Mouse (Mus musculus) neural tube, embryonic 12.5 days (tissue): ENCODE data around the gene Ryr2. TPM values are rescaled to one million over a fixed set of nuclear protein-coding genes. Genes with fewer than 3 reads are reported as not detected.
"Not testable (repeated sequence)": the region's sequence is repeated elsewhere in the genome, so short reads cannot be mapped to it uniquely, and the experiment has no call there.

Experiments
- ATAC-seq: fragments of 200-750 bp; cut with Nextera tagmentation; 2 replicates; pipeline ENCODE4 v1.8.0; 2017; ENCODE audit warnings: low read depth, mild to moderate bottlenecking, moderate TSS enrichment, moderate library complexity; ENCODE audit not compliant: low FRiP score
- H3K27ac ChIP-seq: fragments of 300-500 bp; sonication (generic); 2 replicates; pipeline ENCODE4 v1.5.1; 2016
- H3K27me3 ChIP-seq: fragments of 300-500 bp; sonication (generic); replicated peaks from 2 replicates; pipeline ENCODE4 v1.6.1; 2016; ENCODE audit warnings: mild to moderate bottlenecking
- H3K36me3 ChIP-seq: fragments of 300-500 bp; sonication (generic); 2 replicates; pipeline ENCODE4 v1.6.1; 2016; ENCODE audit warnings: mild to moderate bottlenecking
- H3K4me1 ChIP-seq: fragments of 300-500 bp; sonication (generic); 2 replicates; pipeline ENCODE4 v1.6.1; 2016
- H3K4me2 ChIP-seq: fragments of 300-500 bp; sonication (generic); replicated peaks from 2 replicates; pipeline ENCODE4 v1.6.1; 2016; ENCODE audit warnings: mild to moderate bottlenecking
- H3K4me3 ChIP-seq: fragments of 300-500 bp; sonication (generic); 2 replicates; pipeline ENCODE4 v1.5.1; 2016
- H3K9ac ChIP-seq: fragments of 300-500 bp; sonication (generic); 2 replicates; pipeline ENCODE4 v1.6.1; 2016; ENCODE audit warnings: mild to moderate bottlenecking
- H3K9me3 ChIP-seq: fragments of 300-500 bp; sonication (generic); 2 replicates; pipeline ENCODE4 v1.6.1; 2016; ENCODE audit warnings: mild to moderate bottlenecking
- WGBS: fragments of 180-500 bp; shearing (Covaris S2); methylation state at CpG from one replicate; pipeline ENCODE4 v1.1.7; 2016; 5-methylcytosine and 5-hydroxymethylcytosine counted together
- polyA plus RNA-seq: library from polyadenylated mRNA; unstranded; fragments of >200 nt; fragmentation: Nextera tagmentation; extraction: Ambion mirVana; gene quantifications from 2 replicates; pipeline ENCODE4 v1.2.1, GENCODE M21; 2016

Ryr2 gene
- polyA plus RNA-seq = 1.2 TPM in 2 replicates

DNA sequence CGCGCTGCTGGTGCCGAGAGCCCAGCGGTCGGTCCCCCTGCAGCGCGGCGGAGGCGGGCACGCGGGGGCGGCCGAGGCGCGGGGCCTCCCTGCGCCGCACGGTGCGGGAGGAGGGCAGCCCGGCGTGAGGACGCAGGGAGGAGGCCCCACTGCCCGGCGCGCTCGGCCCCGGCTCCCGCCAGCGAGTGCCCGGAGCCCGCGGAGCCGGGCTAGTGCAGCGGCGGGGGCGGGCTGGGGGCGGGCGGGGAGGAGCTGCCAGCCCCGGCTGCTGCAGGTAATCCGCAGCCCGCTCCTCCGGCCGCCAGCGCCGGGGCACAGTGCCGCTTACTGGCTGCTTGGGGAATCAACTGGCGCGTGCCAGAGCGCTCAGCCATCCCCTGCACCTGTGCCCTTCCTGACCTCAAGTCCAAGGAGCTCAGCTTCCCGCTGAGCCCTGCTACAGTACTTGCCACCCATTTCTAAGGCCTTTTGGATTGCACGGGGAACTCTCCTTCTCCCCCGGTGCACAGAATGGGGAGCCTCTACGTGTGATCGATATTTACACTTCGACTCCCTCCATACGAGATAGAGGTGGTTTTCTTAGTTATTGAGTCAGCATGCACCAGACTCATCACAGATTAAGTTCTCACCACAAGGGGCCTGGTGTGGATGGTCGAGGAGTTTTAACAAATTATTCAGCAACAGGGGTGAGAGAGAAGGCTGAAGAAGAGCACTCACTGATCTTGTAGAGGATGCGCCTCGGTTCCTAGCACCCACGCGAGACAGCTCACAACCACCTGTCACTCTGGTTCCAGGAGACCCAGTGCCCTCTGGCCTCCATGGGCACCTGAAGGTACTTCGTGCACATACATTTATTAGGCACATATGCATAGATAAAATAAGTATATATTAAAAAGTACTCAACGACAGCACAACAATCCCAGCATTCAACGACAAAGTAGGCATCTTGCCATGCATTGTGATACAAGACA lies at the start of gene Ryr2:
Gene Ryr2 (minus strand): TSS at position 284 of the 971 bp plus-strand sequence.
- Histone ChIP-seq H3K9me3 (no peaks in the 10 kb centered on the region), H3K4me1 (peaks cover 7% of the 10 kb centered on the region), H3K4me2 (peak within 1 kb of the TSS; percentile 98), H3K27ac (no peak within 1 kb of the TSS; the same call in 1 of the 2 replicates), H3K9ac (peak within 1 kb of the TSS; percentile 75), H3K36me3 (no peaks in the 10 kb centered on the region), H3K4me3 (peak within 1 kb of the TSS; percentile 73), H3K27me3 (peaks cover 37% of the 10 kb centered on the region)
- 8% methylated on average over 55 of the region's 64 CpGs for WGBS
- ATAC-seq = peak; percentile 85

DNA sequence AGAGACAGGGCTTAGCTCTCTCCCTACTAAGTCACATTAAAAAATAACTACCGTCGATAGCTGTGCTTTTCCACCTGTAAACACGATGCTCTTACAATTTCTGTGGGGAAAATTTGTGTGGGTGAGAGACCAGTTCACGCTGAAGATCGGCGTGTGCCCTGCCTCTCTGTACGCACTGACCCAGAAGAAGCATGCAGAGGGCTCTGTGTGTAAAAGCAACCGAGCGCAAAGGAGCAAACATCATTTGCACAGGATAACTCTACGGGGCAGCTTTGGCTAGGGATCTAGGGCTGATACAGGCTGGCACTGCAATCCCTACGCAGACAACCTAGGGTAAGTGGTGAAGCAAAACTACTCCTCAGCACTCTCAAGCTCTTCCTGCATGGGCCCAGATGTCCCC lies 47.2 kb upstream of the Ryr2 start:
- no peaks in the 10 kb centered on the region for H3K4me1 ChIP-seq
- no peak overlapping the region for H3K9ac ChIP-seq
- H3K27me3 ChIP-seq = no peaks in the 10 kb centered on the region
- no peak overlapping the region for H3K4me2 ChIP-seq
- H3K9me3 ChIP-seq = no peaks in the 10 kb centered on the region
- WGBS = 86% methylated on average over 11 of the region's 11 CpGs
- H3K4me3 ChIP-seq = no peak overlapping the region
- no peaks in the 10 kb centered on the region for H3K36me3 ChIP-seq
- no peak overlapping the region for H3K27ac ChIP-seq
- ATAC-seq = no peak

DNA sequence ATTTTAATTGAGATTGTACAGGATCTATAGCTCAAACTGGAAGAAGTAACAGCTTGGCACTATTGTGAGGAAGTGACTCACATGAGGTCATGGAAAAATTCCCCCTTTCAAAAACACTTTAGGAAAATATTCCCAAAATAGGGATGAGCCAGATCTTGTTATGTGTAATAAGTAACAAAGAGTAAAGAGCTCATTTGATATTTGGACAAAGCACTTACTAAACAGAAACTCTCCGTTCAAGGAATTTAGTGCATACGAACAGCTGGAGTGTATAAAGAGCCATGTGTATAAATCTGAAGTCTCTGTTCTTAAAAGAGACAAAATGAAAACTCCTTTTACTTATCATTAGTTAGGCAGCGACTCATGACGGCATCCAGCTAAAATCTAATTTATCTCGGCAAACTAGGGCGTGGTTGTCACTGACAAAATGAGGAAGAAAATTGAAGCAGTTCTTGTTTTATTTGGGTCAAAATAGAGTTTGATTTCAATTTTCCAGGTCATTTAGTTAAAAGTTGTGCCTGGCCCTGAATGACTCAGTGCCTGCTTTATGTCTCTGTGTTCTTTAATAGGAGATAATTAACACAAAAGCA lies 40.3 kb upstream of the Ryr2 start:
- H3K4me3 ChIP-seq = no peak overlapping the region
- no peaks in the 10 kb centered on the region for H3K27me3 ChIP-seq
- 76% methylated on average over 6 of the region's 6 CpGs for WGBS
- ATAC-seq = no peak
- no peaks in the 10 kb centered on the region for H3K9me3 ChIP-seq
- no peaks in the 10 kb centered on the region for H3K4me1 ChIP-seq
- no peaks in the 10 kb centered on the region for H3K36me3 ChIP-seq
- no peak overlapping the region for H3K4me2 ChIP-seq
- H3K9ac ChIP-seq = no peak overlapping the region
- no peak overlapping the region for H3K27ac ChIP-seq

DNA sequence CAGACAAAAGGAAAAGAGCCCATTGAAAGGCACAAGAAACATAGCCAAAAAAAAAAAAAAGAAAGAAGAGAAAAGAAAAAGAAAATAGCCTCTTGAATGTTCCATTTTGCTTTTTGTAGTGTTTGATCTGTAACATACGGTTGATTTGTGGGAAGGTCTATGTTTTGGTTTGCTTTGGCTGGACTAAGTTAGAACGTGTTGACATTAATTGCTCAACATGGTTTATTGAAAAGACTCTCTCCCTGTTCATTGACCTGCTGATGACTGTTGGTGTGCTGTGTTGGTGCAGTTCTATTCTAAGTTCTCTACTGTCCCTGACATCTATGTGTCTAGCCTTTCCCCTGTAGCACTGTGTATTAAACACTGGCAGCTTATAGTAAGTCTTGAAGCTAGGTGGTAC lies 39.7 kb upstream of the Ryr2 start:
- no peak overlapping the region for H3K27ac ChIP-seq
- no peaks in the 10 kb centered on the region for H3K27me3 ChIP-seq
- no peak overlapping the region for H3K4me3 ChIP-seq
- no peak overlapping the region for H3K4me2 ChIP-seq
- no peaks in the 10 kb centered on the region for H3K36me3 ChIP-seq
- H3K9ac ChIP-seq = no peak overlapping the region
- ATAC-seq = no peak
- H3K4me1 ChIP-seq = no peaks in the 10 kb centered on the region
- no peaks in the 10 kb centered on the region for H3K9me3 ChIP-seq
- 81% methylated on average over 2 of the region's 2 CpGs for WGBS

DNA sequence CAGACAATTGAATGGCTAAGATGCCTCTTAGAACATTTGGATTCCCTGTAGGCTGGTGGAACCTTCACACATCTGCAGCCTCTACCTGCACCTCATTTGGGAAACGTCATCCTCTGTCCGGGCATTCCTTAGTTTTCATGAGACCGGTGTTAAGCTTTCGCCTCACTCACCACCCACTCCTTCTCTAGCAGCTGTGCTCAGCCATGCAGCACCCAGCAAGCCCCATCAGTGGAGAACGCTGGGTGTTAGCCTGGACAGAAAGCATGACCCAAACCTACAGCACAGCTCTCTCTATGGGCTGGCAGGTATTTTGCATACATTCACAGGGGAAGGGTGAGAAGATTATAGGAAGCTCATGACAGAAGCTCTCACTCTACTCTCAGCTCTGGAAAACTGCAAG lies 36.6 kb upstream of the Ryr2 start:
- Histone ChIP-seq H3K27me3 (no peaks in the 10 kb centered on the region), H3K36me3 (no peaks in the 10 kb centered on the region), H3K27ac (no peak overlapping the region), H3K9ac (no peak overlapping the region), H3K4me1 (no peaks in the 10 kb centered on the region), H3K9me3 (no peaks in the 10 kb centered on the region), H3K4me3 (no peak overlapping the region), H3K4me2 (no peak overlapping the region)
- 89% methylated on average over 5 of the region's 5 CpGs for WGBS
- no peak for ATAC-seq

DNA sequence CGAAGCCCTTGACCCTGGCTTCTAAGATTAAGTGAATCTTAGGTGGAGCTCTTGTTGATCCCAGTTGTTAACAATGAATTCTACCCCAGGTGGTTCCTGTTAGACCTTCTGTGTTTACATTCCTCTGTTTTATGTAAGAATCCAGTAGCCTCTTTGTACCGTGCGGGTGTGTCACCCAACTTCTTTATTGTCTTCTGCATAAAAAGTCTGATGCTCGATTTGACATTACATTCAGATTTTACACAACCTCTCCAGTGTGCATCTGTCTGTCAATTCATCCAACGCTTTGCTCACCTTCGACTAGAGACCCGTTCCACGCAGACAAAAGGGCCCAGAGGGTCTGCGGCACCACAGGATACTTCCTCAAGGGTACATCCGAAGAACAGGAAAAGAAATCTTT lies 29.7 kb upstream of the Ryr2 start:
- not testable (repeated sequence) for ATAC-seq

DNA sequence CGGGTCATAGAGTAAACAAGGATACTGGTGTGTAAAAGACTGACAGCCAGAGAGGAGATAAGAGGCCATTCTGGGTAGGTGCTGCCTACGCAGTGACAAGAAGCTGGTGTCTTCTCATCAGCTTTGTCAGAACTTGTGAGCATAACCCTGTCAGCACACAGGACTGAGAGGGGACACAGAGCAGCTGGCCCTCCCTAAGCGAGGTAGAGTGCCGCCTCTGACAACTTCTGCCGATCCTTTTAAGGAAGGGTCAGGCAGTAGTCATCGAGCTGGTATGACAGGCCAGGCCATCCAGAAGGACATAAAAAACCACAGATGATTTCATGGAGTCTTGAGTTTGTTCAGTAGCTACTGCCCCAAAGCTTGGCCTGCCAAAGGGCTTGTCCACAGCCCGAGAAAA lies 26.8 kb upstream of the Ryr2 start:
- no peaks in the 10 kb centered on the region for H3K4me1 ChIP-seq
- no peak overlapping the region for H3K27ac ChIP-seq
- H3K4me2 ChIP-seq = no peak overlapping the region
- H3K9ac ChIP-seq = no peak overlapping the region
- no peak overlapping the region for H3K4me3 ChIP-seq
- 91% methylated on average over 7 of the region's 7 CpGs for WGBS
- H3K27me3 ChIP-seq = no peaks in the 10 kb centered on the region
- H3K9me3 ChIP-seq = no peaks in the 10 kb centered on the region
- ATAC-seq = no peak
- no peaks in the 10 kb centered on the region for H3K36me3 ChIP-seq

More for the DNA sequence above, 29.7 kb upstream of the Ryr2 start:
- H3K9me3 ChIP-seq, H3K4me1 ChIP-seq, H3K4me2 ChIP-seq, H3K4me3 ChIP-seq, H3K27me3 ChIP-seq, H3K27ac ChIP-seq, H3K9ac ChIP-seq, H3K36me3 ChIP-seq: not testable (repeated sequence)
- WGBS = 92% methylated on average over 10 of the region's 10 CpGs

DNA sequence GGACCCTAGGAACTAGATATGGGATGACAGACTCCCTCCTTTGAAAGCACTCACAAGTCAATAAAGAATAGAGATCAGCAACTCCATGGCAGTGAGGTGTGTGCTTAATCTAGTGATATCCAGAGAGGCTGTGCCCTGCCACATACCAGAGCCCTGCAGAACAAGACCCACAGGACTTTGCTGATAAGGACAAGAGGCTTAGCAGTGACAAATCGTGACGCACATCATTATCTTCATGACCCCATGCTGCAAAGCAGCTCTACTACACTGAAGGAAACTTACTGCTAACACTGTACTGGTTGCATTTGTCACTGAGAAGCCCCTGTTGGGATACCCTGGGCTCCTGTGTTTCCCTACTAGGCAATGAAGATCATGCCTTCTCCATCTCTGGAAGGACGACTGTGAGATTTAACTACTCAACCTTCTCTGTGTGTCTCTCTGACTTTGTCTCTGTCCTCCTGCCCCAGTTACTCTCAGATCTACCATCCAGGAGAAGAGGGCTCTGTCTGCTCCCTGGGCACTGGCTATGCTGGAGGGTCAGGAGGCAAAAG lies 25.5 kb upstream of the Ryr2 start:
- no peaks in the 10 kb centered on the region for H3K4me1 ChIP-seq
- no peaks in the 10 kb centered on the region for H3K9me3 ChIP-seq
- H3K27ac ChIP-seq = no peak overlapping the region
- no peak for ATAC-seq
- H3K36me3 ChIP-seq = no peaks in the 10 kb centered on the region
- no peak overlapping the region for H3K9ac ChIP-seq
- H3K4me2 ChIP-seq = no peak overlapping the region
- 85% methylated on average over 3 of the region's 3 CpGs for WGBS
- no peak overlapping the region for H3K4me3 ChIP-seq
- H3K27me3 ChIP-seq = no peaks in the 10 kb centered on the region

DNA sequence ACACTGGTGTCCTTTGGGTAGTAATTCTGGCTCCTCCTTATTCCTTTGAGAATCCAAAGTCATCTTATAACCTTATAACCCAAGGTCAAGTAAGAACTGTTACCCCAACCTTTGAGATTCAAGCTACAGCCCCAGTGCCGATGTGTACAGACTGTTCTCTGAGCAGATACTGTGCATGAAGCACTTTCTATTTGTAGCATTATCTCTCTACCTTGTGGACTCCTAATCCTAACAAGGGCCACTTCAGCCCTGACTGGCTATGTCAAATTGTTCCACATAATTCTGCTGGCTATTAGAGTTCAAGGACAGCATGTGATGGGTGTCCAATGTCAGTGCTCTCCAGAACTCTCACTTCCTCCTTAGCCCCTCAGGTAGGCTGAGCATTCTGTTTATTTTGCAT lies 22.4 kb upstream of the Ryr2 start:
- Histone ChIP-seq H3K4me3 (no peak overlapping the region), H3K4me1 (no peaks in the 10 kb centered on the region), H3K9me3 (no peaks in the 10 kb centered on the region), H3K27ac (no peak overlapping the region), H3K4me2 (no peak overlapping the region), H3K9ac (no peak overlapping the region), H3K27me3 (no peaks in the 10 kb centered on the region), H3K36me3 (no peaks in the 10 kb centered on the region)
- no peak for ATAC-seq
- WGBS = 90% methylated on average over 1 of the region's 1 CpGs

DNA sequence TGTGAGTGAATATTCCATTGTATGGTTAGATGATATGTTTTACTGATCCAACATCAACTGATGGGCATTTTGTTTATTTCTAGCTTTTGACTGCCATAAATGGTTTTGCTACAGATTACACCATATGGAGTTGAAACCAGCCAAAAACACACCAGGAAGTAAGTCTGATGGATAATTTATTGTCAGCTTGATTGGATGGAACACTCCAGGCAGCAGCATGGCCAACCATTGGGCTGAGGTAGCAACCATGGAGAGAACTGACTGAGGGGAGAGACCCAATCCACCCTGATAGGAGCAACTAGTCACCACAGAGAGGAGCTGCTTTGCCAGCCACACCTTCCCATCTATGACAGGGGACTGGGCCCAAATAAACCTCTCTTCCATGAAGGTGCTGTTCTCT lies 19.4 kb upstream of the Ryr2 start:
- H3K36me3 ChIP-seq = no peaks in the 10 kb centered on the region
- H3K4me2 ChIP-seq = no peak overlapping the region
- no peak overlapping the region for H3K9ac ChIP-seq
- ATAC-seq = no peak
- no peak overlapping the region for H3K4me3 ChIP-seq
- no peaks in the 10 kb centered on the region for H3K27me3 ChIP-seq
- no peak overlapping the region for H3K27ac ChIP-seq
- H3K9me3 ChIP-seq = no peaks in the 10 kb centered on the region
- no peaks in the 10 kb centered on the region for H3K4me1 ChIP-seq

DNA sequence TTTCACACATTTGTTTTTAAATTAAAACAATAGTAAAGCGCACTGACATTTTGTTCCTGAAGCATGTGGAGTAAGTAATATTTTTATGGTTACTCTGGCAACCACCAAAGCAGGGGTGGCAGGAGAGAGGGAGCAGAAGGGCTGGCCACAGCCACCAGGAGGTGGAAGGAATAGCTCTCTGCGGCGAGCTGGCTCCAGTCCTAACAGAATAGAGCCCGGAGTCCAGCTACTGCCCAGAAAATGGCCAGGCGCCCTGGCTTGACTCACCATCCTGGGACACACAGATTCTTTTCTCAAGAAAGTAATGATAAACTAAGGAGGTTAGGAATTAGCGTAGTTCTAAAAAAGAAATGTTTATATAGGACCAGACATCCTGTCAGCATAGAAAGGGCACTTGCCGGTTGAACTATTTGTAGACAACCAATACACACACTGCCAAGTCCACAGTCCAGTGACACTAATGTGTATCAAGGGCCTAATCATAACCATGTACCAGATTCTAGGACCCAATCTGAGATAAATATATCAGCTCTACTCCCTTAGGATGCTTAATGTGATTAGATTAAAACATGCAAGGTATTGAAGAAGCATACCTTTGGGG lies 18.3 kb upstream of the Ryr2 start:
- H3K36me3 ChIP-seq = no peaks in the 10 kb centered on the region
- no peaks in the 10 kb centered on the region for H3K27me3 ChIP-seq
- H3K4me3 ChIP-seq = no peak overlapping the region
- no peak for ATAC-seq
- no peak overlapping the region for H3K4me2 ChIP-seq
- no peaks in the 10 kb centered on the region for H3K9me3 ChIP-seq
- no peaks in the 10 kb centered on the region for H3K4me1 ChIP-seq
- no peak overlapping the region for H3K27ac ChIP-seq
- 83% methylated on average over 7 of the region's 7 CpGs for WGBS
- no peak overlapping the region for H3K9ac ChIP-seq

DNA sequence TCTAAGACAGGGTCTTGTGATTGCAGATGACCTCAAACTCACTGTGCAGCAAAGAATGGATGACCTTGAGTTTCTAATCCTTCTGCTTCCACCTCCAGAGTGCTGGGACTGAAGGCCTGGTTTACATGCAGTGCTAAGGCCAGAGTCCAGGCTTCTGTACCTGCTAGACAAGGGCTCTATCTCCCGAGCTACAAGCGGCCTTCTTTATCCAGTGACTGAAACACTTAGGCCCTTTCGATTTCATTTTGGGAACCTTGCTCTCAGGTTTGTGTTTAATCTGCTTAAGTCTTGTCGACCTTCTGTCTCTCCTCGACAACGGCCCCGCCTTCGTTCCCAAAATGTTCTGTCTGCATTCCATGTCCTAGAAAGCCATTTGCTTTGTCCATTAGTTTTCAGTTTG lies 8.8 kb upstream of the Ryr2 start:
- Histone ChIP-seq H3K9me3 (no peaks in the 10 kb centered on the region), H3K36me3 (no peaks in the 10 kb centered on the region), H3K4me1 (no peaks in the 10 kb centered on the region), H3K4me3 (no peak overlapping the region), H3K9ac (no peak overlapping the region), H3K4me2 (no peak overlapping the region), H3K27ac (no peak overlapping the region), H3K27me3 (no peaks in the 10 kb centered on the region)
- 89% methylated on average over 8 of the region's 8 CpGs for WGBS
- ATAC-seq = no peak
